Mouse (Mus musculus) monocyte, adult 5-6 weeks (primary cell): ENCODE results near the gene Gpam. TPM values are rescaled to one million over a fixed set of nuclear protein-coding genes. Genes with fewer than 3 reads are reported as not detected.
"Not testable (repeated sequence)": the region's sequence is repeated elsewhere in the genome, so short reads cannot be mapped to it uniquely, and the experiment has no call there.

Source experiments
- ATAC-seq: fragments of 153-309, 156-312 bp; replicated peaks from 2 replicates; pipeline ENCODE4 v1.8.0; 2017; ENCODE audit warnings: mild to moderate bottlenecking; ENCODE audit not compliant: low TSS enrichment, insufficient number of reproducible peaks, severe bottlenecking, poor library complexity, low FRiP score
- total RNA-seq: library from RNA; stranded (forward); fragments of 200-1000, 200-491, 200-594 nt; gene quantifications from 3 replicates; pipeline ENCODE4 v1.2.3, GENCODE M21; 2017

Gpam gene
- total RNA-seq: 1.9 to 6.5 TPM (median 5.3 TPM) in 3 replicates

- no peak for ATAC-seq
These were observed at the start of gene Gpam for GRCm38 (mm10) chr19:55127072-55127718. Gpam (minus strand) TSS chr19:55127238.

- no peak for ATAC-seq
These were observed 44.5 kb upstream of the Gpam start for GRCm38 (mm10) chr19:55171585-55171984.

- ATAC-seq: no peak
These were observed 43.4 kb upstream of the Gpam start for GRCm38 (mm10) chr19:55170399-55170798.

GRCm38 (mm10) chr19:55169236-55169729 is 42.2 kb upstream of the Gpam start:
- not testable (repeated sequence) for ATAC-seq

GRCm38 (mm10) chr19:55168360-55168759 is 41.3 kb upstream of the Gpam start:
- no peak for ATAC-seq

- ATAC-seq: no peak
These were observed 40.7 kb upstream of the Gpam start for GRCm38 (mm10) chr19:55167741-55168140.

- no peak for ATAC-seq
These were observed 39.7 kb upstream of the Gpam start for GRCm38 (mm10) chr19:55166741-55167140.

GRCm38 (mm10) chr19:55165954-55166353 is 38.9 kb upstream of the Gpam start:
- ATAC-seq: no peak

- ATAC-seq: no peak
These were observed 38.3 kb upstream of the Gpam start for GRCm38 (mm10) chr19:55165183-55165865.

- ATAC-seq: no peak
These were observed 37.1 kb upstream of the Gpam start for GRCm38 (mm10) chr19:55164162-55164561.

- no peak for ATAC-seq
These were observed 35.2 kb upstream of the Gpam start for GRCm38 (mm10) chr19:55162271-55162670.

GRCm38 (mm10) chr19:55159826-55160225 is 32.8 kb upstream of the Gpam start:
- ATAC-seq: no peak

- ATAC-seq: no peak
These were observed 31.6 kb upstream of the Gpam start for GRCm38 (mm10) chr19:55158606-55159005.

- no peak for ATAC-seq
These were observed 30.0 kb upstream of the Gpam start for GRCm38 (mm10) chr19:55157029-55157428.

GRCm38 (mm10) chr19:55152983-55153382 is 25.9 kb upstream of the Gpam start:
- ATAC-seq: no peak

- ATAC-seq: not testable (repeated sequence)
These were observed 25.2 kb upstream of the Gpam start for GRCm38 (mm10) chr19:55152274-55152673.

- ATAC-seq: no peak
These were observed 22.6 kb upstream of the Gpam start for GRCm38 (mm10) chr19:55149646-55150045.

GRCm38 (mm10) chr19:55148109-55148508 is 21.1 kb upstream of the Gpam start:
- no peak for ATAC-seq

GRCm38 (mm10) chr19:55147568-55147967 is 20.5 kb upstream of the Gpam start:
- no peak for ATAC-seq

GRCm38 (mm10) chr19:55145136-55145535 is 18.1 kb upstream of the Gpam start:
- no peak for ATAC-seq
